ENCODE assay signal across 8 mouse cellular contexts in genomic region chr3:89773740-89774211, GRCm38 (mm10). TPM values are rescaled to one million over a fixed set of nuclear protein-coding genes. Genes with fewer than 3 reads are reported as not detected.
DNase-seq lines count a peak whose midpoint lies in the region; ATAC-seq and TF ChIP-seq lines count a peak whose summit lies in the region.

No protein-coding gene starts in this region.

- peak; percentile 36 to 48 for DNase-seq in thymus, postnatal 10 days (ENCODE audit: low spot score in 2 of 2)
- no peak for DNase-seq in thymus, postnatal 4 days
- peak; percentile 41 to 58 for DNase-seq in cerebellum, adult 18-20 months
- peak; percentile 66 for DNase-seq in gastrocnemius, adult 2 months
- peak; percentile 73 for DNase-seq in intestine, embryonic 14.5 days (ENCODE audit: low spot score)

- H3K9ac ChIP-seq in intestine, embryonic 14.5 days (ENCODE audit: low read length): peak overlapping the region; percentile 98
- H3K9ac ChIP-seq in liver, embryonic 15.5 days: peak overlapping the region; percentile 97
- peak overlapping the region; percentile 99 for H3K9ac ChIP-seq in neural tube, embryonic 13.5 days

- peak overlapping the region; percentile 84 for H3K4me3 ChIP-seq in gastrocnemius, adult 2 months
- peak overlapping the region; percentile 87 for H3K4me3 ChIP-seq in intestine, embryonic 14.5 days (ENCODE audit: low read depth, low read length)
- H3K4me3 ChIP-seq in liver, embryonic 15.5 days (replicated peaks): peak overlapping the region; percentile 98
- peak overlapping the region; percentile 96 for H3K4me3 ChIP-seq in neural tube, embryonic 13.5 days

- under 1% methylated on average over 34 of the region's 37 CpGs for WGBS in intestine, embryonic 14.5 days
- WGBS in liver, embryonic 15.5 days (ENCODE audit: insufficient replicate concordance): 0% methylated on average over 28 of the region's 37 CpGs
- WGBS in neural tube, embryonic 13.5 days: 2% methylated on average over 30 of the region's 37 CpGs

- no peaks in the 10 kb centered on the region for H3K27me3 ChIP-seq in intestine, embryonic 14.5 days (replicated peaks; ENCODE audit: control insufficient read depth, insufficient read depth, low read length)
- no peaks in the 10 kb centered on the region for H3K27me3 ChIP-seq in liver, embryonic 15.5 days
- no peaks in the 10 kb centered on the region for H3K27me3 ChIP-seq in neural tube, embryonic 13.5 days

- TF ChIP-seq CTCF in gastrocnemius, adult 2 months (IDR thresholded peaks at IDR 0.05): no peak

- no peaks in the 10 kb centered on the region for H3K9me3 ChIP-seq in intestine, embryonic 14.5 days (ENCODE audit: control insufficient read depth, low read length)
- H3K9me3 ChIP-seq in liver, embryonic 15.5 days (replicated peaks): no peaks in the 10 kb centered on the region
- no peaks in the 10 kb centered on the region for H3K9me3 ChIP-seq in neural tube, embryonic 13.5 days

- peak; percentile 41 for ATAC-seq in intestine, embryonic 14.5 days (replicated peaks; ENCODE audit: low FRiP score, low TSS enrichment, low read depth)
- peak; percentile 27 for ATAC-seq in liver, embryonic 15.5 days (ENCODE audit: insufficient read depth)
- ATAC-seq in neural tube, embryonic 13.5 days (ENCODE audit: low read depth): no peak
- no peak for ATAC-seq in megakaryocyte-erythroid progenitor cell, adult 5-6 weeks (replicated peaks; ENCODE audit: low FRiP score, low TSS enrichment, poor library complexity, severe bottlenecking)

- H3K4me2 ChIP-seq in intestine, embryonic 14.5 days (ENCODE audit: low read length): peak overlapping the region; percentile 67
- peak overlapping the region; percentile 89 for H3K4me2 ChIP-seq in liver, embryonic 15.5 days
- peak overlapping the region; percentile 89 for H3K4me2 ChIP-seq in neural tube, embryonic 13.5 days

- peaks cover 24% of the 10 kb centered on the region for H3K4me1 ChIP-seq in intestine, embryonic 14.5 days (replicated peaks; ENCODE audit: control insufficient read depth, insufficient read depth, low read length)
- peaks cover 54% of the 10 kb centered on the region for H3K4me1 ChIP-seq in liver, embryonic 15.5 days (replicated peaks)
- peaks cover 38% of the 10 kb centered on the region for H3K4me1 ChIP-seq in neural tube, embryonic 13.5 days (replicated peaks)

- intact Hi-C loops in gastrocnemius, adult 2 months (cut with DNase I): loop anchor here (2.0 to 10.0 kb wide), 4 partner anchors 43 to 301 kb away; partner anchors contain the start of genes Adar and Tpm3

- peak overlapping the region; percentile 98 for H3K27ac ChIP-seq in gastrocnemius, adult 2 months
- H3K27ac ChIP-seq in intestine, embryonic 14.5 days (ENCODE audit: low read depth): peak overlapping the region; percentile 94
- peak overlapping the region; percentile 89 for H3K27ac ChIP-seq in liver, embryonic 15.5 days (replicated peaks)
- peak overlapping the region; percentile 98 for H3K27ac ChIP-seq in neural tube, embryonic 13.5 days (replicated peaks)

- peaks cover 29% of the 10 kb centered on the region for H3K36me3 ChIP-seq in intestine, embryonic 14.5 days (ENCODE audit: control insufficient read depth, insufficient read depth, low read length)
- H3K36me3 ChIP-seq in liver, embryonic 15.5 days (replicated peaks): peaks cover 27% of the 10 kb centered on the region
- peaks cover 29% of the 10 kb centered on the region for H3K36me3 ChIP-seq in neural tube, embryonic 13.5 days

RNA-seq across cellular contexts. Expression of gene Ube2q1, which starts 0.4 kb away (rescaled TPM):
- total RNA-seq in gastrocnemius, adult 2 months (2021): 10 to 100 TPM; 14.2 to 15.9 TPM
- polyA plus RNA-seq in intestine, embryonic 14.5 days (2014; fragmentation: Nextera tagmentation; extraction: Ambion mirVana): 21.3 and 21.9 TPM in 2 replicates
- 3.1 and 3.5 TPM in 2 replicates for polyA plus RNA-seq in liver, embryonic 15.5 days (2015; fragmentation: Nextera tagmentation; extraction: Ambion mirVana)
- polyA plus RNA-seq in neural tube, embryonic 13.5 days (2015; fragmentation: Nextera tagmentation; extraction: Ambion mirVana): 14.3 and 15.2 TPM in 2 replicates
- 51.3 and 53.5 TPM in 2 replicates for total RNA-seq in megakaryocyte-erythroid progenitor cell, adult 5-6 weeks (2014; fragmentation: Nextera tagmentation)
- 89.0 and 89.6 TPM in 2 replicates for total RNA-seq in megakaryocyte-erythroid progenitor cell, adult 5-6 weeks (2017)

RNA-seq across cellular contexts. Expression of gene Chrnb2, which starts 9.3 kb away (rescaled TPM):
- under 1 TPM; 0.08 to 0.11 TPM for total RNA-seq in gastrocnemius, adult 2 months (2021)
- polyA plus RNA-seq in intestine, embryonic 14.5 days (2014; fragmentation: Nextera tagmentation; extraction: Ambion mirVana): 2.6 TPM in 2 replicates
- 0.16 and 0.17 TPM in 2 replicates for polyA plus RNA-seq in liver, embryonic 15.5 days (2015; fragmentation: Nextera tagmentation; extraction: Ambion mirVana)
- 27.0 and 27.4 TPM in 2 replicates for polyA plus RNA-seq in neural tube, embryonic 13.5 days (2015; fragmentation: Nextera tagmentation; extraction: Ambion mirVana)
- total RNA-seq in megakaryocyte-erythroid progenitor cell, adult 5-6 weeks (2014; fragmentation: Nextera tagmentation): 1.0 and 1.9 TPM in 2 replicates
- total RNA-seq in megakaryocyte-erythroid progenitor cell, adult 5-6 weeks (2017): 0.38 and 0.76 TPM in 2 replicates

RNA-seq across cellular contexts. Expression of gene She, which starts 57.4 kb away (rescaled TPM):
- 1 to 10 TPM; 4.1 to 5.1 TPM for total RNA-seq in gastrocnemius, adult 2 months (2021)
- 4.2 TPM in 2 replicates for polyA plus RNA-seq in intestine, embryonic 14.5 days (2014; fragmentation: Nextera tagmentation; extraction: Ambion mirVana)
- 0.93 and 1.2 TPM in 2 replicates for polyA plus RNA-seq in liver, embryonic 15.5 days (2015; fragmentation: Nextera tagmentation; extraction: Ambion mirVana)
- 1.9 and 2.5 TPM in 2 replicates for polyA plus RNA-seq in neural tube, embryonic 13.5 days (2015; fragmentation: Nextera tagmentation; extraction: Ambion mirVana)
- not detected in 2 replicates for total RNA-seq in megakaryocyte-erythroid progenitor cell, adult 5-6 weeks (2014; fragmentation: Nextera tagmentation)
- total RNA-seq in megakaryocyte-erythroid progenitor cell, adult 5-6 weeks (2017): not detected in 2 replicates

RNA-seq across cellular contexts. Expression of gene Adar, which starts 59.0 kb away (rescaled TPM):
- 1 to 10 TPM; 3.0 to 3.4 TPM for total RNA-seq in gastrocnemius, adult 2 months (2021)
- 13.4 and 14.5 TPM in 2 replicates for polyA plus RNA-seq in intestine, embryonic 14.5 days (2014; fragmentation: Nextera tagmentation; extraction: Ambion mirVana)
- 8.0 and 8.3 TPM in 2 replicates for polyA plus RNA-seq in liver, embryonic 15.5 days (2015; fragmentation: Nextera tagmentation; extraction: Ambion mirVana)
- polyA plus RNA-seq in neural tube, embryonic 13.5 days (2015; fragmentation: Nextera tagmentation; extraction: Ambion mirVana): 18.4 and 20.2 TPM in 2 replicates
- 44.0 and 50.6 TPM in 2 replicates for total RNA-seq in megakaryocyte-erythroid progenitor cell, adult 5-6 weeks (2014; fragmentation: Nextera tagmentation)
- total RNA-seq in megakaryocyte-erythroid progenitor cell, adult 5-6 weeks (2017): 21.0 and 29.4 TPM in 2 replicates

Comparison
In these comparisons a context has a peak if more than half of its experiments do, and no peak if none do; other contexts are left out.
1. ATAC-seq: peak in intestine, embryonic 14.5 days (single experiment) and liver, embryonic 15.5 days (single experiment); none in neural tube, embryonic 13.5 days (single experiment) and megakaryocyte-erythroid progenitor cell, adult 5-6 weeks (single experiment).
2. Peak in every context shown above with its lines, with median percentiles within 50 percentile points of each other: H3K27ac ChIP-seq, H3K4me3 ChIP-seq, H3K4me2 ChIP-seq and H3K9ac ChIP-seq.